In genomic region chr9:16024706-16025105, GRCm38 (mm10) we compare ENCODE assay signal across 12 mouse cellular contexts.
"Had no signal": no experiment of that assay in that cellular context is flagged by ENCODE, and none has a peak within 500 bp of the region (broad histone marks: within the 10 kb centered on the region; RNA-seq: fewer than 3 reads in every experiment).

No protein-coding gene starts in this region.

- ATAC-seq: liver, postnatal 0 days had no signal

- H3K4me1 ChIP-seq: liver, embryonic 13.5 days; lung, embryonic 15.5 days; megakaryocyte, embryonic 14.5 days had no signal

- H3K27me3 ChIP-seq: limb, embryonic 12.5 days; liver, embryonic 13.5 days; lung, embryonic 15.5 days; megakaryocyte, embryonic 14.5 days; midbrain, embryonic 12.5 days had no signal

- H3K36me3 ChIP-seq: limb, embryonic 12.5 days; liver, embryonic 13.5 days; lung, embryonic 15.5 days; midbrain, embryonic 12.5 days had no signal

- H3K9ac ChIP-seq: limb, embryonic 12.5 days; liver, embryonic 13.5 days; liver, postnatal 0 days; lung, embryonic 15.5 days; midbrain, embryonic 12.5 days had no signal

- H3K4me3 ChIP-seq: limb, embryonic 12.5 days; liver, embryonic 13.5 days; lung, embryonic 15.5 days; megakaryocyte, embryonic 14.5 days; midbrain, embryonic 12.5 days had no signal

- DNase-seq: kidney, postnatal 25 days; liver; liver, embryonic 13.5 days; liver, postnatal 0 days; lung, postnatal 14 days; right cerebral cortex, postnatal 25 days had no signal

- H3K9me3 ChIP-seq: limb, embryonic 12.5 days; liver, embryonic 13.5 days; lung, embryonic 15.5 days; midbrain, embryonic 12.5 days had no signal

- H3K27ac ChIP-seq: limb, embryonic 12.5 days; liver, embryonic 13.5 days; lung, embryonic 15.5 days; macrophage; midbrain, embryonic 12.5 days; stomach, postnatal 0 days had no signal

- H3K4me2 ChIP-seq: limb, embryonic 12.5 days; liver, embryonic 13.5 days; lung, embryonic 15.5 days; midbrain, embryonic 12.5 days had no signal
